Mouse (Mus musculus) small intestine, adult 2 months (tissue): ENCODE measurements around the gene Nt5c2. TPM values are rescaled to one million over a fixed set of nuclear protein-coding genes. Genes with fewer than 3 reads are reported as not detected.

Source experiments
- H3K27ac ChIP-seq: fragments of 200-500 bp; 2 replicates; pipeline ENCODE4 v1.5.1; 2012; ENCODE audit warnings: low read depth, low read length, control low read depth, inconsistent platforms; ENCODE audit not compliant: insufficient read depth
- H3K27me3 ChIP-seq: fragments of 200-500 bp; 2 replicates; pipeline ENCODE4 v1.6.1; 2012; ENCODE audit warnings: mild to moderate bottlenecking, moderate library complexity, low read length, inconsistent platforms; ENCODE audit not compliant: control insufficient read depth, insufficient read depth
- H3K36me3 ChIP-seq: fragments of 200-500 bp; 2 replicates; pipeline ENCODE4 v1.6.1; 2012; ENCODE audit warnings: mild to moderate bottlenecking, low read length, control low read depth, inconsistent platforms; ENCODE audit not compliant: control insufficient read depth, insufficient read depth
- H3K4me1 ChIP-seq: fragments of 200-500 bp; 2 replicates; pipeline ENCODE4 v1.6.1; 2012; ENCODE audit warnings: low read length, inconsistent platforms, mixed read lengths; ENCODE audit not compliant: control insufficient read depth, insufficient read depth, insufficient read length
- H3K4me3 ChIP-seq: fragments of 200-500 bp; 2 replicates; pipeline ENCODE4 v1.5.1; 2012; ENCODE audit warnings: low read depth, mild to moderate bottlenecking, control low read depth, inconsistent platforms, low read length, moderate library complexity
- CTCF ChIP-seq: fragments of 200-500 bp; IDR thresholded peaks from 2 replicates; pipeline ENCODE4 v1.5.1; 2012; ENCODE audit warnings: low read depth, mild to moderate bottlenecking, control low read depth, inconsistent platforms, low read length, moderate library complexity, mixed read lengths; ENCODE audit not compliant: insufficient replicate concordance, insufficient read length; ENCODE audit errors: extremely low read depth
- POLR2A ChIP-seq: fragments of 200-500 bp; IDR thresholded peaks from 2 replicates; pipeline ENCODE4 v1.6.1; 2012; ENCODE audit warnings: low read depth, mild to moderate bottlenecking, control low read depth, inconsistent platforms, low read length, moderate library complexity
- WGBS: fragments of 180-500 bp; shearing (Covaris S2); methylation state at CpG from one replicate; pipeline ENCODE4 v1.1.7; 2018; 5-methylcytosine and 5-hydroxymethylcytosine counted together
- polyA plus RNA-seq: library from polyadenylated mRNA; depleted of rRNA; stranded (reverse); fragments of >200 nt; gene quantifications from 2 replicates; pipeline ENCODE4 v1.2.3, GENCODE M21; 2012

The Nt5c2 gene
- polyA plus RNA-seq, 1 experiment, result 6.1 TPM

GRCm38 (mm10) chr19:46965496-46965895 lies 49.5 kb downstream of the Nt5c2 start:
- no peak for TF ChIP-seq CTCF
- no peak for TF ChIP-seq POLR2A

GRCm38 (mm10) chr19:46964353-46964752 lies 50.6 kb downstream of the Nt5c2 start:
- Histone ChIP-seq H3K36me3 (no peaks in the 10 kb centered on the region), H3K4me1 (peaks cover 2% of the 10 kb centered on the region; the same call in 1 of the 2 replicates), H3K4me3 (no peak overlapping the region), H3K27ac (no peak overlapping the region), H3K27me3 (no peaks in the 10 kb centered on the region)
- no peak for TF ChIP-seq POLR2A
- 85% methylated on average over 9 of the region's 9 CpGs for WGBS

More at GRCm38 (mm10) chr19:46965496-46965895, 49.5 kb downstream of the Nt5c2 start:
- Histone ChIP-seq H3K4me3 (no peak overlapping the region), H3K27me3 (no peaks in the 10 kb centered on the region), H3K4me1 (peaks cover 2% of the 10 kb centered on the region; the same call in 1 of the 2 replicates), H3K36me3 (no peaks in the 10 kb centered on the region), H3K27ac (no peak overlapping the region)

GRCm38 (mm10) chr19:46963440-46963839 lies 51.5 kb downstream of the Nt5c2 start:
- Histone ChIP-seq H3K27me3 (no peaks in the 10 kb centered on the region), H3K4me3 (no peak overlapping the region), H3K36me3 (no peaks in the 10 kb centered on the region), H3K27ac (no peak overlapping the region), H3K4me1 (peaks cover 2% of the 10 kb centered on the region; the same call in 1 of the 2 replicates)
- TF ChIP-seq CTCF (no peak), POLR2A (no peak)

- TF ChIP-seq POLR2A, result no peak
- TF ChIP-seq CTCF, result no peak
- Histone ChIP-seq H3K27ac (no peak overlapping the region), H3K4me3 (no peak overlapping the region), H3K27me3 (no peaks in the 10 kb centered on the region), H3K36me3 (no peaks in the 10 kb centered on the region), H3K4me1 (0 out of 2 replicates have a peak, but pooled peaks cover 2% of the 10 kb centered on the region)
- WGBS, result 9% methylated on average over 7 of the region's 7 CpGs
Measured at GRCm38 (mm10) chr19:46962841-46963240, 52.1 kb downstream of the Nt5c2 start.

GRCm38 (mm10) chr19:46962171-46962772 lies 52.7 kb downstream of the Nt5c2 start:
- WGBS, result 1% methylated on average over 42 of the region's 54 CpGs
- no peak overlapping the region for H3K27ac ChIP-seq
- no peak for TF ChIP-seq CTCF
- peak; percentile 65; the same call in 1 of the 2 replicates for TF ChIP-seq POLR2A

GRCm38 (mm10) chr19:46961652-46962051 lies 53.3 kb downstream of the Nt5c2 start:
- TF ChIP-seq POLR2A (peak; percentile 19; the same call in 1 of the 2 replicates), CTCF (no peak)
- Histone ChIP-seq H3K27me3 (no peaks in the 10 kb centered on the region), H3K4me1 (0 out of 2 replicates have a peak, but pooled peaks cover 2% of the 10 kb centered on the region), H3K4me3 (peak overlapping the region; percentile 99), H3K27ac (peak overlapping the region; percentile 70; the same call in 1 of the 2 replicates), H3K36me3 (no peaks in the 10 kb centered on the region)
- WGBS, result under 1% methylated on average over 36 of the region's 36 CpGs

More at GRCm38 (mm10) chr19:46962171-46962772, 52.7 kb downstream of the Nt5c2 start:
- H3K36me3 ChIP-seq, result no peaks in the 10 kb centered on the region
- 0 out of 2 replicates have a peak, but pooled peaks cover 2% of the 10 kb centered on the region for H3K4me1 ChIP-seq
- H3K27me3 ChIP-seq, result no peaks in the 10 kb centered on the region
- peak overlapping the region; percentile 99 for H3K4me3 ChIP-seq

GRCm38 (mm10) chr19:46961047-46961651 lies 53.8 kb downstream of the Nt5c2 start:
- peak overlapping the region; percentile 70; the same call in 1 of the 2 replicates for H3K27ac ChIP-seq
- H3K4me1 ChIP-seq, result 0 out of 2 replicates have a peak, but pooled peaks cover 2% of the 10 kb centered on the region
- TF ChIP-seq POLR2A (no peak), CTCF (no peak)
- no peaks in the 10 kb centered on the region for H3K27me3 ChIP-seq
- no peaks in the 10 kb centered on the region for H3K36me3 ChIP-seq
- WGBS, result 12% methylated on average over 22 of the region's 22 CpGs
- peak overlapping the region; percentile 99 for H3K4me3 ChIP-seq
